Mouse (Mus musculus) MEL (cell line): ENCODE data around the gene 9130409I23Rik. TPM values are rescaled to one million over a fixed set of nuclear protein-coding genes. Genes with fewer than 3 reads are reported as not detected.

Experiments
- DNase-seq: peaks from one replicate; pipeline ENCODE4 v3.0.0; 2011; ENCODE audit warnings: low read depth, low spot score
- H3K27ac ChIP-seq: 2 replicates; pipeline ENCODE4 v1.5.1; 2012; ENCODE audit warnings: low read depth, mild to moderate bottlenecking, control low read depth, low read length, moderate library complexity; ENCODE audit not compliant: control insufficient read depth
- H3K27me3 ChIP-seq, 2 experiments: fragments of 150-350 bp in 1 of 2; sonication (generic) in 1 of 2; 2 replicates each; pipeline ENCODE4 v1.6.1; 2012; ENCODE audit warnings: low read length in 2 of 2, mild to moderate bottlenecking in 2 of 2, improper control_type of control experiment in 1 of 2, moderate library complexity in 1 of 2; ENCODE audit not compliant: insufficient read depth in 2 of 2, control insufficient read depth in 1 of 2
- H3K36me3 ChIP-seq, 2 experiments: 2 replicates each; pipeline ENCODE4 v1.6.1; 2012 to 2014; ENCODE audit warnings: low read length in 2 of 2, improper control_type of control experiment in 1 of 2, inconsistent platforms in 1 of 2, mild to moderate bottlenecking in 1 of 2; ENCODE audit not compliant: insufficient read depth in 2 of 2, control insufficient read depth in 1 of 2
- H3K4me1 ChIP-seq, 2 experiments: fragments of 150-350 bp in 1 of 2; sonication (generic) in 1 of 2; 2 replicates each; pipeline ENCODE4 v1.6.1; 2012; ENCODE audit warnings: low read length in 2 of 2, improper control_type of control experiment in 1 of 2, mild to moderate bottlenecking in 1 of 2; ENCODE audit not compliant: insufficient read depth in 2 of 2, control insufficient read depth in 1 of 2
- H3K4me3 ChIP-seq, 2 experiments: fragments of 150-350 bp in 1 of 2; sonication (generic) in 1 of 2; 2 replicates each; pipeline ENCODE4 v1.5.1; 2012; ENCODE audit warnings: low read depth in 2 of 2, low read length in 2 of 2, mild to moderate bottlenecking in 2 of 2, moderate library complexity in 2 of 2, control low read depth in 1 of 2, improper control_type of control experiment in 1 of 2; ENCODE audit not compliant: control insufficient read depth in 1 of 2, insufficient read depth in 1 of 2
- H3K79me2 ChIP-seq: 2 replicates; pipeline ENCODE4 v1.6.1; 2012; ENCODE audit warnings: mild to moderate bottlenecking, low read length, moderate library complexity; ENCODE audit not compliant: control insufficient read depth, poor library complexity, insufficient read depth
- H3K9ac ChIP-seq: 2 replicates; pipeline ENCODE4 v1.6.1; 2012; ENCODE audit warnings: low read depth, mild to moderate bottlenecking, control low read depth, low read length, moderate library complexity; ENCODE audit not compliant: control insufficient read depth, poor library complexity, severe bottlenecking
- H3K9me3 ChIP-seq: fragments of 150-350 bp; sonication (generic); replicated peaks from 2 replicates; pipeline ENCODE4 v1.6.1; 2012; ENCODE audit warnings: mild to moderate bottlenecking, low read length, improper control_type of control experiment, moderate library complexity; ENCODE audit not compliant: insufficient read depth
- BHLHE40 ChIP-seq: IDR thresholded peaks from 2 replicates; pipeline ENCODE4 v1.6.1; 2012; ENCODE audit warnings: low read depth, mild to moderate bottlenecking, inconsistent platforms, low read length, improper control_type of control experiment, borderline replicate concordance
- CHD1 ChIP-seq: IDR thresholded peaks from 2 replicates; pipeline ENCODE4 v1.6.1; 2012; ENCODE audit warnings: low read depth, mild to moderate bottlenecking, inconsistent platforms, low read length, improper control_type of control experiment
- CHD2 ChIP-seq: IDR thresholded peaks from 2 replicates; pipeline ENCODE4 v1.6.1; 2011; ENCODE audit warnings: low read length, improper control_type of control experiment
- CTCF ChIP-seq, 3 experiments: IDR thresholded peaks in 2 of 3; conservative IDR thresholded peaks in 1 of 3; 2 replicates each; pipeline ENCODE4 v1.5.1; 2011 to 2012; ENCODE audit warnings: low read length in 3 of 3, low read depth in 2 of 3, mild to moderate bottlenecking in 2 of 3, improper control_type of control experiment in 1 of 3, inconsistent platforms in 1 of 3, mixed read lengths in 1 of 3, moderate library complexity in 1 of 3; ENCODE audit not compliant: control insufficient read depth in 1 of 3, insufficient read depth in 1 of 3, poor library complexity in 1 of 3, severe bottlenecking in 1 of 3
- E2F4 ChIP-seq: IDR thresholded peaks from 2 replicates; pipeline ENCODE4 v1.6.1; 2011; ENCODE audit warnings: low read depth, low read length, improper control_type of control experiment, borderline replicate concordance
- EP300 ChIP-seq, 2 experiments: IDR thresholded peaks; 2 replicates each; pipeline ENCODE4 v1.6.1; 2011; ENCODE audit warnings: improper control_type of control experiment in 2 of 2, low read length in 2 of 2, low read depth in 1 of 2, mild to moderate bottlenecking in 1 of 2
- ETS1 ChIP-seq: IDR thresholded peaks from 2 replicates; pipeline ENCODE4 v1.6.1; 2012; ENCODE audit warnings: low read depth, mild to moderate bottlenecking, inconsistent platforms, low read length, improper control_type of control experiment, moderate library complexity
- GATA1 ChIP-seq: IDR thresholded peaks from 2 replicates; pipeline ENCODE4 v1.6.1; 2011; ENCODE audit warnings: low read depth, low read length, improper control_type of control experiment
- HCFC1 ChIP-seq: IDR thresholded peaks from 2 replicates; pipeline ENCODE4 v1.6.1; 2012; ENCODE audit warnings: low read depth, mild to moderate bottlenecking, inconsistent platforms, low read length, improper control_type of control experiment, moderate library complexity
- JUND ChIP-seq: IDR thresholded peaks from 2 replicates; pipeline ENCODE4 v1.6.1; 2011; ENCODE audit warnings: low read depth, mild to moderate bottlenecking, improper control_type of control experiment, low read length
- KAT2A ChIP-seq: conservative IDR thresholded peaks from 2 replicates; pipeline ENCODE4 v1.6.1; 2012; ENCODE audit warnings: low read depth, low read length, improper control_type of control experiment, inconsistent platforms
- MAZ ChIP-seq: IDR thresholded peaks from 2 replicates; pipeline ENCODE4 v1.6.1; 2012; ENCODE audit warnings: low read depth, mild to moderate bottlenecking, inconsistent platforms, low read length, improper control_type of control experiment
- MXI1 ChIP-seq: IDR thresholded peaks from 2 replicates; pipeline ENCODE4 v1.6.1; 2011; ENCODE audit warnings: mild to moderate bottlenecking, low read depth, low read length, improper control_type of control experiment
- MYB ChIP-seq: IDR thresholded peaks from 2 replicates; pipeline ENCODE4 v1.6.1; 2011; ENCODE audit warnings: mild to moderate bottlenecking, low read depth, low read length, improper control_type of control experiment
- MYC ChIP-seq: IDR thresholded peaks from 2 replicates; pipeline ENCODE4 v1.6.1; 2011; ENCODE audit warnings: low read depth, mild to moderate bottlenecking, low read length, improper control_type of control experiment, moderate library complexity
- NELFE ChIP-seq: IDR thresholded peaks from 2 replicates; pipeline ENCODE4 v1.6.1; 2011; ENCODE audit warnings: low read depth, low read length, improper control_type of control experiment
- NRF1 ChIP-seq: IDR thresholded peaks from 2 replicates; pipeline ENCODE4 v1.6.1; 2014; ENCODE audit warnings: low read depth, mild to moderate bottlenecking, inconsistent platforms, low read length, improper control_type of control experiment, moderate library complexity; ENCODE audit not compliant: poor library complexity, insufficient read depth, severe bottlenecking
- POLR2A ChIP-seq, 2 experiments: IDR thresholded peaks; 2 replicates each; pipeline ENCODE4 v1.6.1; 2011 to 2012; ENCODE audit warnings: low read length in 2 of 2, mild to moderate bottlenecking in 2 of 2, control low read depth in 1 of 2, improper control_type of control experiment in 1 of 2, low read depth in 1 of 2, moderate library complexity in 1 of 2; ENCODE audit not compliant: control insufficient read depth in 1 of 2, insufficient read depth in 1 of 2, poor library complexity in 1 of 2
- POLR2AphosphoS5 ChIP-seq: IDR thresholded peaks from 2 replicates; pipeline ENCODE4 v1.6.1; 2012; ENCODE audit warnings: low read depth, borderline replicate concordance, mild to moderate bottlenecking, inconsistent platforms, low read length, moderate library complexity, mixed read lengths
- RCOR1 ChIP-seq: IDR thresholded peaks from 2 replicates; pipeline ENCODE4 v1.6.1; 2012; ENCODE audit warnings: low read depth, mild to moderate bottlenecking, inconsistent platforms, low read length, improper control_type of control experiment
- SMC3 ChIP-seq: IDR thresholded peaks from 2 replicates; pipeline ENCODE4 v1.6.1; 2011; ENCODE audit warnings: low read depth, low read length, improper control_type of control experiment
- TAL1 ChIP-seq: IDR thresholded peaks from 2 replicates; pipeline ENCODE4 v1.6.1; 2012; ENCODE audit warnings: mild to moderate bottlenecking, inconsistent platforms, low read length, moderate library complexity, mixed read lengths
- TBP ChIP-seq: IDR thresholded peaks from 2 replicates; pipeline ENCODE4 v1.8.0; 2011; ENCODE audit warnings: low read depth, low read length, improper control_type of control experiment
- TCF12 ChIP-seq: IDR thresholded peaks from 2 replicates; pipeline ENCODE4 v1.6.1; 2014; ENCODE audit warnings: low read depth, mild to moderate bottlenecking, inconsistent platforms, low read length, improper control_type of control experiment, moderate library complexity
- UBTF ChIP-seq: IDR thresholded peaks from 2 replicates; pipeline ENCODE4 v1.6.1; 2012; ENCODE audit warnings: low read depth, mild to moderate bottlenecking, inconsistent platforms, low read length, improper control_type of control experiment, moderate library complexity, borderline replicate concordance; ENCODE audit not compliant: insufficient read depth
- USF1 ChIP-seq: IDR thresholded peaks from 2 replicates; pipeline ENCODE4 v1.6.1; 2014; ENCODE audit warnings: low read depth, mild to moderate bottlenecking, inconsistent platforms, low read length, improper control_type of control experiment, moderate library complexity
- ZC3H11A ChIP-seq: IDR thresholded peaks from 2 replicates; pipeline ENCODE4 v1.6.1; 2012; ENCODE audit warnings: low read depth, mild to moderate bottlenecking, inconsistent platforms, low read length, improper control_type of control experiment
- ZKSCAN1 ChIP-seq: IDR thresholded peaks from 2 replicates; pipeline ENCODE4 v1.6.1; 2012; ENCODE audit warnings: low read depth, mild to moderate bottlenecking, inconsistent platforms, low read length, improper control_type of control experiment, moderate library complexity
- ZMIZ1 ChIP-seq: IDR thresholded peaks from 2 replicates; pipeline ENCODE4 v1.6.1; 2012; ENCODE audit warnings: low read depth, mild to moderate bottlenecking, inconsistent platforms, low read length, improper control_type of control experiment, moderate library complexity
- ZNF384 ChIP-seq: IDR thresholded peaks from 2 replicates; pipeline ENCODE4 v1.6.1; 2012; ENCODE audit warnings: low read depth, mild to moderate bottlenecking, inconsistent platforms, low read length, improper control_type of control experiment
- polyA plus RNA-seq, 2 experiments: library from polyadenylated mRNA; stranded (reverse) in 1 of 2; unstranded in 1 of 2; fragments of >175 nt in 1 of 2; fragments of >200 nt in 1 of 2; gene quantifications; 2 replicates each; pipeline versions ENCODE4 v1.2.1 to v1.2.4; 2012; ENCODE audit warnings: low replicate concordance in 2 of 2, low read depth in 1 of 2; ENCODE audit not compliant: insufficient read length in 2 of 2, insufficient read depth in 1 of 2, missing spikeins in 1 of 2
- total RNA-seq: library from RNA; depleted of rRNA; stranded (reverse); fragments of 300-350 nt; gene quantifications from 2 replicates; pipeline ENCODE4 v1.2.3, GENCODE M21; 2012

Gene 9130409I23Rik
- total and polyA plus RNA-seq, 3 experiments: not detected

GRCm38 (mm10) chr1:181037623-181038022 is 13.4 kb upstream of the 9130409I23Rik start:
- no peak overlapping the region for H3K4me3 ChIP-seq
- no peak overlapping the region for H3K27ac ChIP-seq
- TF ChIP-seq ETS1: peak; percentile 78
- peak; percentile 75 for TF ChIP-seq ZNF384
- no peak for TF ChIP-seq USF1
- peak; percentile 36 to 67; a peak in 3 of 4 replicates for TF ChIP-seq EP300 (IDR thresholded peaks at IDR 0.05; ENCODE audit: low read depth in 1 of 2, low read length in 2 of 2)
- no peak for TF ChIP-seq CTCF (IDR thresholded peaks at IDR 0.05 in 2 of 3, conservative IDR thresholded peaks at IDR 0.05 in 1 of 3; ENCODE audit: control insufficient read depth in 1 of 3, insufficient read depth in 1 of 3, low read depth in 2 of 3, low read length in 3 of 3, poor library complexity in 1 of 3, severe bottlenecking in 1 of 3)
- 0 out of 2 replicates have a peak, but pooled peaks have one; percentile 11 for TF ChIP-seq GATA1
- no peak for TF ChIP-seq RCOR1
- peak; percentile 77; the same call in 1 of the 2 replicates for TF ChIP-seq TCF12
- 0 out of 2 replicates have a peak, but pooled peaks have one; percentile 14 for TF ChIP-seq TAL1
- TF ChIP-seq MYB: 0 out of 2 replicates have a peak, but pooled peaks have one; percentile 36
- DNase-seq: peak; percentile 65
- H3K9ac ChIP-seq: no peak overlapping the region
- peaks cover 0 to under 1% of the 10 kb centered on the region in 2 experiments; a peak in 1 of 4 replicates for H3K27me3 ChIP-seq
- no peaks in the 10 kb centered on the region for H3K9me3 ChIP-seq
- H3K79me2 ChIP-seq: no peaks in the 10 kb centered on the region
- H3K36me3 ChIP-seq: peaks cover 0 to 18% of the 10 kb centered on the region in 2 experiments; a peak in 2 of 4 replicates
- H3K4me1 ChIP-seq: peaks cover 9 to 25% of the 10 kb centered on the region in 2 experiments

DNA sequence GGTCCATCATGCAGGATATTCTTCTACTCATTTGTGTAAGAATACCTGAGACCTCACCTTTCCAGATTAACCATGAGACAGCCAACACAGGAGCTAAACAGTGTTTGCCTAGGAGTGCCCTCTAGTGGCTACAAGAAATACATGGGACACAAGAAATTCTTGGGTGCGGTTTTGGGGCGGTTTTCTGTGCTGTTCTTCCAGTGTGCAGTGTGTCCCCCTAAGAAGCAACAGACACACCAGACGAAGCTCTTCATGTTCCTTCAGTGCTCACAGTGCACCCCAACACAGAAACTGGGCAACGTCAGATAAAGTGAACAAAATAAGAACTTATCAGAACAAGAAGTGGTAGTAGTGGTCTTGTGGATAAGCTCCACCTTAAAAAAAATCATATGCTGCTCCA is 11.4 kb upstream of the 9130409I23Rik start:
- peak; percentile 75 for DNase-seq
- TF ChIP-seq ZKSCAN1 (no peak), CHD1 (no peak), MXI1 (0 out of 2 replicates have a peak, but pooled peaks have one; percentile 14), UBTF (no peak), TCF12 (peak; percentile 74), POLR2AphosphoS5 (no peak), CHD2 (no peak), TBP (no peak), BHLHE40 (0 out of 2 replicates have a peak, but pooled peaks have one; percentile 28), USF1 (no peak), E2F4 (no peak), NRF1 (no peak), MAZ (no peak), SMC3 (peak; percentile 62), JUND (no peak), POLR2A (IDR thresholded peaks at IDR 0.05; ENCODE audit: control insufficient read depth in 1 of 2, insufficient read depth in 1 of 2, low read depth in 1 of 2, low read length in 2 of 2, poor library complexity in 1 of 2) (no peak), HCFC1 (no peak), NELFE (no peak), ZMIZ1 (no peak), GATA1 (peak; percentile 47; the same call in 1 of the 2 replicates), ZC3H11A (peak; percentile 47), ZNF384 (peak; percentile 38), TAL1 (no peak), MYC (0 out of 2 replicates have a peak, but pooled peaks have one; percentile 32), EP300 (IDR thresholded peaks at IDR 0.05; ENCODE audit: low read depth in 1 of 2, low read length in 2 of 2) (peak; percentile 17 to 66; a peak in 1 of 4 replicates), KAT2A (no peak)

More for the DNA sequence above, 11.4 kb upstream of the 9130409I23Rik start:
- no peak overlapping the region for H3K9ac ChIP-seq
- H3K36me3 ChIP-seq: peaks cover 0 to 18% of the 10 kb centered on the region in 2 experiments; a peak in 2 of 4 replicates
- H3K4me1 ChIP-seq: peaks cover 9 to 25% of the 10 kb centered on the region in 2 experiments
- H3K79me2 ChIP-seq: no peaks in the 10 kb centered on the region
- no peaks in the 10 kb centered on the region for H3K9me3 ChIP-seq
- H3K4me3 ChIP-seq: no peak overlapping the region
- no peak overlapping the region for H3K27ac ChIP-seq
- peaks cover 0 to 5% of the 10 kb centered on the region in 2 experiments; a peak in 2 of 4 replicates for H3K27me3 ChIP-seq
